In the genomic region with DNA sequence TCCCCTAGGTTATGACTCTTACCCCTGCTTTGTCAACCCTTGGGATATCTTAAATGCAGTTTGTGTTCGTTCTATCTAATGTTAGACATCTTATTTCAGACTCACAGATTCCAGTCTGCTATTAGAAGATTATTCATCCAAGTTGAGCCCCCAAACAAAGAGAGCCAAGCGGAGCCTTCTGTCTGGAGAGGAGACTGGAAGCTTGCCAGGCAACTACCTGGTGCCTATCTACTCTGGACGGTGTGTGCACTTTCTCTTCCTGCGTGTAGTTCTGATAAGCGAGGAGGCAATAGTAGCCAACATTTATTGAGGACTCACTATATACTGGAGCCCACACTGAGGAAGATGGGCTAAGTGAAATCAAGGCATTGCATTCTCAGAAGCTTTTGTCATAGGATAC, we compare ENCODE assay signal across 22 mouse cellular contexts.
"Had no signal": no experiment of that assay in that cellular context is flagged by ENCODE, and none has a peak within 500 bp of the region (broad histone marks: within the 10 kb centered on the region; RNA-seq: fewer than 3 reads in every experiment).

No protein-coding gene starts in this region.

- H3K9me3 ChIP-seq: limb, embryonic 12.5 days; limb, embryonic 15.5 days; liver, embryonic 12.5 days; liver, embryonic 15.5 days; megakaryocyte, embryonic 14.5 days; midbrain, embryonic 15.5 days; neural tube, embryonic 13.5 days; stomach, embryonic 15.5 days had no signal

- H3K4me2 ChIP-seq: limb, embryonic 12.5 days; limb, embryonic 15.5 days; liver, embryonic 12.5 days; liver, embryonic 15.5 days; midbrain, embryonic 11.5 days; midbrain, embryonic 15.5 days; neural tube, embryonic 13.5 days; stomach, embryonic 15.5 days had no signal

- DNase-seq: kidney, adult 2 months; kidney, postnatal 25 days; layer of hippocampus, postnatal 36 days; lung, adult 2 months; lung, postnatal 14 days; lung, postnatal 4 days; retina, postnatal 1 day; right cerebral cortex, postnatal 25 days; spleen, adult 18-20 months; thymus, postnatal 36 days had no signal

- H3K4me3 ChIP-seq: left cerebral cortex, adult 2 months; limb, embryonic 12.5 days; limb, embryonic 15.5 days; liver, embryonic 12.5 days; liver, embryonic 15.5 days; megakaryocyte, embryonic 14.5 days; midbrain, embryonic 15.5 days; neural tube, embryonic 13.5 days; stomach, embryonic 15.5 days had no signal

- ATAC-seq: intestine, postnatal 0 days; liver, embryonic 12.5 days; midbrain, embryonic 15.5 days had no signal

- H3K27me3 ChIP-seq: limb, embryonic 12.5 days; limb, embryonic 15.5 days; liver, embryonic 12.5 days; liver, embryonic 15.5 days; megakaryocyte, embryonic 14.5 days; midbrain, embryonic 15.5 days; neural tube, embryonic 13.5 days; stomach, embryonic 15.5 days had no signal

- H3K4me1 ChIP-seq: limb, embryonic 15.5 days; liver, embryonic 12.5 days; liver, embryonic 15.5 days; stomach, embryonic 15.5 days had no signal

- H3K9ac ChIP-seq: limb, embryonic 12.5 days; limb, embryonic 15.5 days; liver, embryonic 12.5 days; liver, embryonic 15.5 days; midbrain, embryonic 15.5 days; neural tube, embryonic 13.5 days; stomach, embryonic 15.5 days had no signal

- H3K27ac ChIP-seq: kidney, postnatal 0 days; left cerebral cortex, adult 2 months; limb, embryonic 12.5 days; limb, embryonic 15.5 days; liver, embryonic 12.5 days; liver, embryonic 15.5 days; midbrain, embryonic 15.5 days; neural tube, embryonic 13.5 days; stomach, embryonic 15.5 days had no signal

- H3K36me3 ChIP-seq: limb, embryonic 12.5 days; limb, embryonic 15.5 days; liver, embryonic 12.5 days; liver, embryonic 15.5 days; midbrain, embryonic 15.5 days; neural tube, embryonic 13.5 days; stomach, embryonic 15.5 days had no signal
